Mouse (Mus musculus): ENCODE measurements around the gene Lsr. TPM values are rescaled to one million over a fixed set of nuclear protein-coding genes. Genes with fewer than 3 reads are reported as not detected.

The Lsr gene
- polyA plus RNA-seq, 1 experiment from 2014 or later, result 25.4 TPM

DNA sequence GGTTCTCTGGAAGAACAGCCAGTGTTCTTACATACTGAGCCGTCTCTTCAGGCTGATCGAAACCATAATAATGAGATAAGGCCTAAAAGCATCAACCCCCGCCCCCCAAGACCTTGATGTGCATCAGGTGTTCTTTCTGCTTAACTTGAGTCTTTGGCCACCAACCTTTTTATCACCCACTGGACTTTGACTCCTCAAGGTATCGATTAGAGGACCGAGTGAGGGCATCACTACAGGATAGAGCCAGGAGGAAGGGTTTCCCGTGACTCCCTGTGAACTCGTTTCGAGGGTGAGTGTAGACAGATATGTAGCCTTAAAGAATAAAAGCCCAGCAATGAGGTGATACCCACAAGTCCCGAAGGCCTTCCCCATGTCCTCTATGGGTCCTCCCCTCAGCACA lies 12.1 kb upstream of the Lsr start:
- no peak for ATAC-seq (ENCODE audit: low FRiP score, low read depth)
- Histone ChIP-seq H3K9me3 (no peaks in the 10 kb centered on the region; the same call in 1 of the 2 replicates), H3K9ac (no peak overlapping the region)

GRCm38 (mm10) chr7:30981703-30982102 lies 8.4 kb upstream of the Lsr start:
- 87% methylated on average over 4 of the region's 4 CpGs for WGBS
- no peak for ATAC-seq (ENCODE audit: low FRiP score, low read depth)
- Histone ChIP-seq H3K27me3 (no peaks in the 10 kb centered on the region), H3K9me3 (no peaks in the 10 kb centered on the region), H3K4me3 (no peak overlapping the region), H3K36me3 (no peaks in the 10 kb centered on the region), H3K27ac (no peak overlapping the region), H3K4me2 (replicated peaks) (no peak overlapping the region), H3K9ac (no peak overlapping the region), H3K4me1 (no peaks in the 10 kb centered on the region)

More for the DNA sequence above, 12.1 kb upstream of the Lsr start:
- H3K4me3 ChIP-seq, result no peak overlapping the region
- H3K27me3 ChIP-seq, result no peaks in the 10 kb centered on the region
- H3K36me3 ChIP-seq, result no peaks in the 10 kb centered on the region
- WGBS, result 86% methylated on average over 9 of the region's 9 CpGs
- no peak overlapping the region for H3K4me2 ChIP-seq (replicated peaks)
- no peak overlapping the region for H3K27ac ChIP-seq
- H3K4me1 ChIP-seq, result no peaks in the 10 kb centered on the region

DNA sequence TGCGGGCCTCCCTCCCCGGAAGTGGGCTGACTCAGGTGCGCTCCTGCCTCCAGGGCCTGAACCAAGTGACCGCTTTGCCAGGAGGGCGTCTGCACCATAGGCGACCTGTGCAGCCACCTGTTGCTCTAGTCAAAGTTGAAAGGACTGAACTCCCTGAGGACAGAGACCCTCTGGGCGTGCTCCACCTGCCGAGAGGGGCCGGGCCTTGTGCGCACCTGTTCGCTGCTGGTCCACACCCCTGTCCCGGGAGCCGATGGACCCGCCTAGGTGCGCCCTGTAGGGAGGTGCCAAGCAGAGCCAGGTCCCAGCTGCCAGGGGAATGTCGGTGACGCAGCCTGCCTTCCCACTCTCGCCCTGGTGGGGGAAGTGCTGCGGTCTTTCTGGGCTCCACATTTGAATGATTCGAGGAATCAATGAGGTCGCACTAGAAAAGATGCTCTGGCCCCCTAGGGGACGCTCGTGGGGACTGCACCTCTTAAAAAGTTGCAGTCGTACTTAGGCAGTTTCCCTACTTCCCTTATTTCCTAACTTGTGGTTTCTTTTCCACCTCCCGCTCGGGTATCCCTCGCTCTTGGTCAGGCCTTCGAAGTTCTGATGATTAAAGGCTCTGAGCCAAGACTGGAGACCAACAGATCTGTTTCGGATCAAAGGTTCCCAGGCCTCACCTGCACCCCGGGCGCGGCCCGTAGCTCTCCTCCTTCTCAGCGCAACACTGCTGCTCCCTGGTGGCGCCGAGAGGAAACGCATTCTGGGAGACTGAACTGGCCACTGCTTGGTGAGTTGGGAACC lies 431 bp upstream of the Lsr start, which contains the start of gene Fam187b:
TSS of gene Fam187b (plus strand) at position 290 of the 789 bp plus-strand sequence.
- Histone ChIP-seq H3K9me3 (no peaks in the 10 kb centered on the region), H3K4me2 (replicated peaks) (peak within 1 kb of the TSS; percentile 76), H3K27me3 (peaks cover 23% of the 10 kb centered on the region), H3K9ac (peak within 1 kb of the TSS; percentile 64), H3K4me1 (peaks cover 18% of the 10 kb centered on the region), H3K27ac (no peak within 1 kb of the TSS; the same call in 1 of the 2 replicates), H3K4me3 (peak within 1 kb of the TSS; percentile 52), H3K36me3 (peaks cover 4% of the 10 kb centered on the region; the same call in 1 of the 2 replicates)
- WGBS, result 1% methylated on average over 37 of the region's 37 CpGs
- ATAC-seq (ENCODE audit: low FRiP score, low read depth), result peak; percentile 83

GRCm38 (mm10) chr7:30972426-30973250 lies 626 bp downstream of the Lsr start:
- H3K9ac ChIP-seq, result peak overlapping the region; percentile 64
- no peak overlapping the region for H3K27ac ChIP-seq
- no peak for ATAC-seq (ENCODE audit: low FRiP score, low read depth)
- H3K4me2 ChIP-seq (replicated peaks), result peak overlapping the region; percentile 76
- 5% methylated on average over 40 of the region's 41 CpGs for WGBS
- peaks cover 18% of the 10 kb centered on the region for H3K4me1 ChIP-seq
- H3K4me3 ChIP-seq, result peak overlapping the region; percentile 52
- H3K9me3 ChIP-seq, result no peaks in the 10 kb centered on the region
- H3K36me3 ChIP-seq, result peaks cover 4% of the 10 kb centered on the region; the same call in 1 of the 2 replicates
- H3K27me3 ChIP-seq, result peaks cover 23% of the 10 kb centered on the region

DNA sequence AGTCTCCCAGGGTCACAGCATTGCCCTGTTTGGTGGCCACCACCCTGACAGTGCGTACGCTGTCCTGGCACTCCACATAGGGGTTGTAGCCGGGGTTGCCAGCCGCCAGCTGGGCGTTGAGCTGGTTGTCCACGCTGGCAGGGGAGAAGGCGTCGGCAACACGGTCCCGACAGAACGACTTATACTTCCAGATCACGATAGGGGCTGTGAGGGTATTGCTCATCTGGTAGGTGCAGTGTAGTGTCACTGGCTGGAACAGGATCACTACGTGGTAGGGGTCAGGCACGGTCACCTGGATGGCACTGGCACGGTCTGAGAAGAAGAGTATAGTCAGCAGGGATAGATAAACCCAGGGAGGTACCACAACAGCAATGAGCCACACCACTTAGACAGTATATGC lies 1.4 kb downstream of the Lsr start:
- 87% methylated on average over 15 of the region's 15 CpGs for WGBS
- peaks cover 18% of the 10 kb centered on the region for H3K4me1 ChIP-seq
- peaks cover 4% of the 10 kb centered on the region; the same call in 1 of the 2 replicates for H3K36me3 ChIP-seq
- no peak overlapping the region for H3K9ac ChIP-seq
- no peak overlapping the region for H3K27ac ChIP-seq
- peak overlapping the region; percentile 52 for H3K4me3 ChIP-seq
- no peaks in the 10 kb centered on the region for H3K9me3 ChIP-seq
- no peak for ATAC-seq (ENCODE audit: low FRiP score, low read depth)
- peak overlapping the region; percentile 76 for H3K4me2 ChIP-seq (replicated peaks)
- peaks cover 23% of the 10 kb centered on the region for H3K27me3 ChIP-seq

- Histone ChIP-seq H3K27me3 (peaks cover 23% of the 10 kb centered on the region), H3K36me3 (peaks cover 4% of the 10 kb centered on the region; the same call in 1 of the 2 replicates), H3K9ac (no peak overlapping the region), H3K4me1 (peaks cover 16% of the 10 kb centered on the region), H3K4me3 (no peak overlapping the region), H3K27ac (no peak overlapping the region), H3K9me3 (no peaks in the 10 kb centered on the region), H3K4me2 (replicated peaks) (no peak overlapping the region)
- no peak for ATAC-seq (ENCODE audit: low FRiP score, low read depth)
- 70% methylated on average over 4 of the region's 4 CpGs for WGBS
Measured at GRCm38 (mm10) chr7:30969174-30969573, 4.1 kb downstream of the Lsr start.

GRCm38 (mm10) chr7:30968611-30969010 lies 4.7 kb downstream of the Lsr start:
- no peak overlapping the region for H3K4me3 ChIP-seq
- H3K4me2 ChIP-seq (replicated peaks), result no peak overlapping the region
- H3K9ac ChIP-seq, result no peak overlapping the region
- peaks cover 12% of the 10 kb centered on the region for H3K4me1 ChIP-seq
- 89% methylated on average over 8 of the region's 8 CpGs for WGBS
- H3K27me3 ChIP-seq, result peaks cover 22% of the 10 kb centered on the region
- H3K36me3 ChIP-seq, result peaks cover 4% of the 10 kb centered on the region; the same call in 1 of the 2 replicates
- ATAC-seq (ENCODE audit: low FRiP score, low read depth), result no peak
- no peaks in the 10 kb centered on the region for H3K9me3 ChIP-seq
- H3K27ac ChIP-seq, result no peak overlapping the region

GRCm38 (mm10) chr7:30966657-30967056 lies 6.6 kb downstream of the Lsr start:
- H3K27me3 ChIP-seq, result peaks cover 2% of the 10 kb centered on the region
- no peak overlapping the region for H3K27ac ChIP-seq
- ATAC-seq (ENCODE audit: low FRiP score, low read depth), result no peak
- H3K4me3 ChIP-seq, result no peak overlapping the region
- no peak overlapping the region for H3K4me2 ChIP-seq (replicated peaks)
- no peak overlapping the region for H3K9ac ChIP-seq
- 65% methylated on average over 3 of the region's 3 CpGs for WGBS
- no peaks in the 10 kb centered on the region for H3K9me3 ChIP-seq
- peaks cover 4% of the 10 kb centered on the region; the same call in 1 of the 2 replicates for H3K36me3 ChIP-seq
- peaks cover 4% of the 10 kb centered on the region; the same call in 1 of the 2 replicates for H3K4me1 ChIP-seq

GRCm38 (mm10) chr7:30965677-30966076 lies 7.6 kb downstream of the Lsr start:
- 81% methylated on average over 14 of the region's 14 CpGs for WGBS
- no peak for ATAC-seq (ENCODE audit: low FRiP score, low read depth)
- peaks cover 7% of the 10 kb centered on the region for H3K36me3 ChIP-seq
- H3K27me3 ChIP-seq, result no peaks in the 10 kb centered on the region
- H3K4me2 ChIP-seq (replicated peaks), result no peak overlapping the region
- no peak overlapping the region for H3K27ac ChIP-seq
- H3K9ac ChIP-seq, result no peak overlapping the region
- peaks cover 4% of the 10 kb centered on the region; the same call in 1 of the 2 replicates for H3K4me1 ChIP-seq
- no peak overlapping the region for H3K4me3 ChIP-seq
- no peaks in the 10 kb centered on the region for H3K9me3 ChIP-seq

DNA sequence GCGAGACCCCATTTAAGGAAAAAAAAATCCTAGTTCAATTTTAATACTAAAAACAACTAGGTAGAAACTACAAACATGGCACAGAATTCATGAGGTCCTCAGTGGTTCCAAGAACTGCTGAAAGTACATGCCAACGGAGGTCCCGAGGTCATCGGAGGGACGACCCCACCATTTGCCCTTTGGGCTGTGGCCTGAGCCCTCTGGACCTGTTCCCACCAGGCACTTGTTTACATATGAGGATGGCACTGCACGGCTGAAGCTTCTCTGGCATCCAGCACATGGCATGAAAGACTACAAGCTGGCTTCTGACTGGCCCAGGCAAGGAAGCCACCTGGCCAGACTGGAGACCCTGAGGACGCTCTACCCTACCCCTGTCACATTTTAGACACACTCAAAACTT lies 8.9 kb downstream of the Lsr start:
- no peaks in the 10 kb centered on the region for H3K9me3 ChIP-seq
- ATAC-seq (ENCODE audit: low FRiP score, low read depth), result no peak
- H3K27ac ChIP-seq, result no peak overlapping the region
- no peak overlapping the region for H3K4me2 ChIP-seq (replicated peaks)
- no peaks in the 10 kb centered on the region for H3K27me3 ChIP-seq
- H3K36me3 ChIP-seq, result peaks cover 9% of the 10 kb centered on the region; the same call in 1 of the 2 replicates
- peaks cover 4% of the 10 kb centered on the region; the same call in 1 of the 2 replicates for H3K4me1 ChIP-seq
- WGBS, result 87% methylated on average over 7 of the region's 7 CpGs
- no peak overlapping the region for H3K9ac ChIP-seq
- H3K4me3 ChIP-seq, result no peak overlapping the region

DNA sequence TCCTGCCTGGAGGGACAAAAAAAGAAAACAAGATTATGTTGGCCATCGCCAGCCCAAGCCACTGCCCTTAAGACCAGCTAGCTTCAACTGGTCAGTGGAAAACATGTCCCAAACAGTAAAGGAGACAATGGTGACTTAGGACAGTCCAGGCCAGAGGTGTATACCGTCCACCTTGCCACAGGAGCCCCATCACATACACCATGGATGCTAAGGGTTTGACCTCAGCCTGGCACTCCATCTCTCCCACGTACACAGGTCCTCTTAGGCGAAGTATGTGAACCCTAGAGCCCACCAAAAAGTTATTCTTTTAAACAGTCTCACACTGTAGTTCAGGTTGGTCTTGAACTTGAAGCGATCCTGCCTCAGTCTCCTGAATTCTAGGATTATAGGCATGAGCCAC lies 10.4 kb downstream of the Lsr start:
- H3K4me3 ChIP-seq, result no peak overlapping the region
- H3K27me3 ChIP-seq, result no peaks in the 10 kb centered on the region
- no peak overlapping the region for H3K27ac ChIP-seq
- no peak overlapping the region for H3K4me2 ChIP-seq (replicated peaks)
- no peaks in the 10 kb centered on the region for H3K9me3 ChIP-seq
- WGBS, result 94% methylated on average over 5 of the region's 5 CpGs
- peaks cover 21% of the 10 kb centered on the region for H3K36me3 ChIP-seq
- ATAC-seq (ENCODE audit: low FRiP score, low read depth), result no peak
- H3K9ac ChIP-seq, result no peak overlapping the region
- peaks cover 11% of the 10 kb centered on the region for H3K4me1 ChIP-seq

- ATAC-seq (ENCODE audit: low FRiP score, low read depth), result no peak
- Histone ChIP-seq H3K4me1 (peaks cover 21% of the 10 kb centered on the region), H3K4me3 (no peak overlapping the region), H3K27ac (no peak overlapping the region), H3K9me3 (no peaks in the 10 kb centered on the region), H3K9ac (no peak overlapping the region), H3K27me3 (no peaks in the 10 kb centered on the region), H3K4me2 (replicated peaks) (no peak overlapping the region), H3K36me3 (peaks cover 26% of the 10 kb centered on the region)
- 90% methylated on average over 6 of the region's 6 CpGs for WGBS
Measured at GRCm38 (mm10) chr7:30959786-30960349, 13.4 kb downstream of the Lsr start.
